Mouse (Mus musculus): Measurements from ENCODE around the gene 6030452D12Rik.

DNA sequence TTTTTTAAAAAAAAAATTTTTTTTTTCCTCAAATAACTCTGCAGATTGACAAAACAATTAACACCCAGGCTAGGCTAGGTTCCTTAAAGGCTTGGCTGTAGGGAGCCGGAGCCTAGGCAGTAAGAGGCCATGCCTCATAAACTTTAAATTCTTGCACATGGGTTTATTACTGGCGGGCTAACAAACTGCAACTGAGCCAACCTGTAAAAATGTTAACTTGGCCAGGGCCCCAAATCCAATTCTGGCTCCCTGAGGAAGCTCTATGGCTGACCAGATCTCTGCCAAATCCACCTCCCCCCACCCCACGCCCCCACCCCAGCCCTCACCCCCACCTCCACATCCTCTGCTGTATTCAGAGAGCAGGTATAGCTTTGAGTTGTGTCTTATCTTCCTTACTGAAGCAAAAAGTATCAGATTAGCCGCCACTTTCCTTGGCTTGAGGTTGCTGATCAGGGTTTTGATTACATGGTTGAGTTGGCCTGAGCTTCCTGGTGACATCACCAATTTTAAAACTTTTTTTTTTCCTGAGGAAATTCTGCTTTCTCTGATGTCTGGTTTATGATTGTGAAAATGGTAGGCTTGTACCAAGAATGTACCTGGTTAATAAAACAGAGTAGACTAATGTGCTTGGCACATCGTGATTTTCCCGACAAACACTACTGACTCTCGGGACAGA is 12.3 kb downstream of the 6030452D12Rik start:
- no peak for TF ChIP-seq CTCF (IDR thresholded peaks at IDR 0.05)
- TF ChIP-seq POLR2A (IDR thresholded peaks at IDR 0.05; ENCODE audit: insufficient read depth, low read depth, low read length), result no peak
